Mouse (Mus musculus): Measurements from ENCODE around the gene Ndufs1. TPM values are rescaled to one million over a fixed set of nuclear protein-coding genes. Genes with fewer than 3 reads are reported as not detected.

The Ndufs1 gene
- polyA plus RNA-seq (2015; fragmentation: Nextera tagmentation; extraction: Ambion mirVana): 132 and 136 TPM in 2 replicates

DNA sequence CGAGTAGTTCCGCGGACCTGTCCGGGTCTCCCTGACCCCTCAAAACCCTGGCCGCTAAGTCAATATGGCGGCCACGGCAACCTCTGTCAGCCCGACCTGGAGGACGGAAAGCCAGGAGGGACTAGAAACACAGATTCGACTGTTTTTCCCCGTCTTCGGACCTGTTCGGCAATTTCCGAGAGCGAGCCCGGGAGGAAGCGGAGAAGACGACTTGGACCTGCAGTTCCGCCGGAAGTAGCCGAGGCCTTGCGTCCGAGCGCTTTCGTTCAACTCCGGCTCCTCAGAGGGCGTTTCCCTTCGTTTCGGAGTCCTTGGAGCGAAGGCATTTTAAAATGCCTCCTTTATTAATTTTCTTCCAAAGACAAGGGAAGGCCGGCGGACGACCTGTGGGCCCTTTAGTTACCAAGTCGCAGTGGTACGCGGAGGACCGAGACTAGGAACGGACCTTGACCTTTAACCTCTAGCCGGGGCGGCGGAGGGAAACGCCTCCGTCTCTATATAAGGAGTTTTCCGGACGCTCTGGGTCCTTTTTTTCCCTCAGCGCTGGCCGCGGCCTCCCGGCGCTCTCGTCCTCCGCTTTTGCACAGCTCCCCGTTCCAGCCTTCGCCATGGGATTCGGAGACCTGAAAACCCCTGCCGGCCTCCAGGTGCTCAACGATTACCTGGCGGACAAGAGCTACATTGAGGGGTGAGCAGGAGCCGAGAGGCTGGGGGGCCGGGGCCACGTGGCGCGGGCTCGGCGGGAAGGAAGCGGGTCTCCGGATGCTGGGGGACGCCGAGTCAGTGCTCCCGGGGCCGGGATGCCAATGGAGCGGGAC is at the start of gene Ndufs1, which contains the start of gene Eef1b2:
TSS of gene Ndufs1 (minus strand) at position 230 of the 818 bp plus-strand sequence.
TSS of gene Eef1b2 (plus strand) at position 222 of the 818 bp plus-strand sequence.
- H3K27ac ChIP-seq: peak within 1 kb of the TSS; percentile 92
- no peaks in the 10 kb centered on the region for H3K27me3 ChIP-seq (replicated peaks)
- WGBS: under 1% methylated on average over 72 of the region's 72 CpGs
- H3K36me3 ChIP-seq (replicated peaks): no peaks in the 10 kb centered on the region; the same call in 1 of the 2 replicates
- H3K4me2 ChIP-seq: peak within 1 kb of the TSS; percentile 83
- peaks cover 26% of the 10 kb centered on the region for H3K4me1 ChIP-seq
- H3K4me3 ChIP-seq: peak within 1 kb of the TSS; percentile 72
- peak within 1 kb of the TSS; percentile 86 for H3K9ac ChIP-seq
- H3K9me3 ChIP-seq: no peaks in the 10 kb centered on the region
- peak; percentile 94 for ATAC-seq (replicated peaks)

DNA sequence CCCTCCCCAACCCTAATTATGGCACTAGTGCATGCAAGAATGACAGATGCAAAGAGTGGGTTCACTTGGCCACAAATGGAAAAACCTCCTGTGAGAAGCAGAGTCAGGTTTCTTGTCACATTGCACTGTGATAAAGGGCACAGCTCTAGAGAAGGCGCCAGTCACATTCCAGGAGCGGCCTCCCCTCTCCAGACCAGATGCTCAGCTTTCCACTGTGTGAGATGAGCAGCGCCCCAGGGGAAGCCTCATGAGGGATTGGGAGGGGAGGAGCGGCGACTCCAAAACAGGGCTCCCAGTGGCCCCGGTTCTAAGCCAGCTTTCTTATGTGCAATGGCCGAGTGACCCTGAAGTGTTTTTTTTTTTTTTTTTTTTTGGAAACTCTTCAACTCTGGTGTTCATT is 49.3 kb upstream of the Ndufs1 start:
- no peak overlapping the region for H3K27ac ChIP-seq
- 14% methylated on average over 7 of the region's 7 CpGs for WGBS
- H3K4me2 ChIP-seq: no peak overlapping the region
- no peak overlapping the region for H3K4me3 ChIP-seq
- H3K4me1 ChIP-seq: no peaks in the 10 kb centered on the region
- H3K9ac ChIP-seq: no peak overlapping the region
- H3K27me3 ChIP-seq (replicated peaks): no peaks in the 10 kb centered on the region
- H3K36me3 ChIP-seq (replicated peaks): no peaks in the 10 kb centered on the region
- H3K9me3 ChIP-seq: no peaks in the 10 kb centered on the region
- no peak for ATAC-seq (replicated peaks)

DNA sequence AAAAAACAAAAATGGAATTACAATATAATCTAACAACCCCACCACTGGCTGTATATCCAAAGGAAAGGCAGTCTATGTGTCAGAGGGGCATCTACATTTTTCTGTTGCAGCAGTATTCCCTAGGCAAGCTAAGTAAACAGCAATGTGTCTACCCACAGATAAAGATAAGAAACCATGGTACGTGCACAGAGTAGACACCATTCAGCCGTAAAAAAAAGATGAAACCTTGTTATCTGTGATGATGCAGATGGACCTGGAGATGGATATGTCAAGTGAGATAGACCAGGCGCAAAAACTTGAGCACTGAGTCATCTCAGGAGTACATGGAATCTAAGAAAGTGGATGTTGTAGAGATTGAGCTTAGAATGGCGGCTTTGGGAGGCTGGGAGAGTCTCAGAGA is 48.4 kb upstream of the Ndufs1 start:
- Histone ChIP-seq H3K27ac (no peak overlapping the region), H3K4me1 (no peaks in the 10 kb centered on the region), H3K27me3 (replicated peaks) (no peaks in the 10 kb centered on the region), H3K9me3 (no peaks in the 10 kb centered on the region), H3K4me2 (no peak overlapping the region), H3K9ac (no peak overlapping the region), H3K36me3 (replicated peaks) (no peaks in the 10 kb centered on the region), H3K4me3 (no peak overlapping the region)
- WGBS: 83% methylated on average over 4 of the region's 4 CpGs
- ATAC-seq (replicated peaks): no peak

DNA sequence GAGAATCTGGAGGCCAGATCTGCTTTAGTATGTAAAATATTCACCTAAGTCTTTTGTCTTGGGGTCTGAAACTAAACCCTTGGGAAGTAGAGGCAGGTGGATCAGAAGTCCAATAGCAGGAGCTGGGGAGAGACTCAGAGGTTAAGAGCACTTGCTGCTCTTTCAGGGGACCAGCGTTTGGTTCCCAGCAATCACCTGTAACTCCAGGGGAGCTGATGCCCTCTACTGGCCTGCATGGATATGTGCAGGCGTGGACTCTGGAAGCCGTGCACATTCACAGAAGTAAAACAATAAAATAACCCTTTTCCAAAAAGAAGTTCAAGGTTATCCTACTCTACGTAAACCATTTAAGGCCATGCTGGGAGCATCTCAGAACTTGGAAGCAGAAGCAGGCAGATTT is 42.6 kb upstream of the Ndufs1 start:
- Histone ChIP-seq H3K36me3 (replicated peaks) (no peaks in the 10 kb centered on the region), H3K27me3 (replicated peaks) (no peaks in the 10 kb centered on the region), H3K4me2 (no peak overlapping the region), H3K27ac (no peak overlapping the region), H3K9ac (no peak overlapping the region), H3K4me3 (no peak overlapping the region), H3K4me1 (peaks cover 7% of the 10 kb centered on the region), H3K9me3 (no peaks in the 10 kb centered on the region)
- ATAC-seq (replicated peaks): no peak
- 97% methylated on average over 4 of the region's 4 CpGs for WGBS

DNA sequence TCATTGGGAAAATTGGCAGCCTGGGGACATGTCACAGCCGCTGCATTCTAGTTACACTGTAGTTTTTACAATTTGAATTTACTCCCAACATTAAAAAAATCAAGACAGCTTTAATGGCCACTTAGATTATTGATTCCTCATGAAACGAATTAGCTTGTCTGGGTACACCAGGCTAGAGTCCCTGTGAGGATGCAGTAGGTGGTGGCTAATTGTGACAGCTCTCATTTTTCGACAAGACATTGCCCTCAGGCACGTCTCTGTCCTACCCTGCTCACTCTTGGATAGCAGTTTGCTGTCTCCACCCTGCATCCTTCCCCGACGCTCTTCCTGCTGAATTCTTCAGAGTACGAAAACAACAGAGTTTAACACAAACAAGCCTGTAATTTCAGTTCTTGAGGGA is 38.0 kb upstream of the Ndufs1 start:
- H3K27ac ChIP-seq: peak overlapping the region; percentile 51; the same call in 1 of the 2 replicates
- no peaks in the 10 kb centered on the region for H3K27me3 ChIP-seq (replicated peaks)
- H3K9ac ChIP-seq: no peak overlapping the region
- WGBS: 41% methylated on average over 7 of the region's 7 CpGs
- H3K9me3 ChIP-seq: no peaks in the 10 kb centered on the region
- H3K4me2 ChIP-seq: no peak overlapping the region
- peaks cover 18% of the 10 kb centered on the region for H3K4me1 ChIP-seq
- H3K4me3 ChIP-seq: no peak overlapping the region
- ATAC-seq (replicated peaks): 0 out of 2 replicates have a peak, but pooled peaks have one; percentile 66
- no peaks in the 10 kb centered on the region for H3K36me3 ChIP-seq (replicated peaks)

DNA sequence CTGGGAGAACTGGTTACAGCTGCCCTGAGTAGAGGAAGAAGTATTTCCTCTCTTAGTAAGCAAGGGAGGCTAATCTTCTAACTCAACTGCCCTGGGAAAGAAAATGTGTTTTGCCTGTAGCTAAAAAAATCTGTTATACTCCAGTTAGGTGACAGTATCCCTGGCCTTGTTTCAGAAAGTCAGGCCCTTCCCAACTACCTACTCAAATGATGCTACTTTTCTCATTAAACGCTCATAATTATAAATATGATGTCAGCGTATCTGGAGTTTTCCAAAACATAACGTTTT is 37.6 kb upstream of the Ndufs1 start, which contains the start of gene Gpr1:
TSS of gene Gpr1 (minus strand) at position 273 of the 288 bp plus-strand sequence.
- Histone ChIP-seq H3K36me3 (replicated peaks) (no peaks in the 10 kb centered on the region), H3K9ac (0 out of 2 replicates have a peak within 1 kb of the TSS, but pooled peaks have one; percentile 3), H3K27ac (peak within 1 kb of the TSS; percentile 51), H3K27me3 (replicated peaks) (no peaks in the 10 kb centered on the region), H3K4me1 (peaks cover 18% of the 10 kb centered on the region), H3K9me3 (no peaks in the 10 kb centered on the region), H3K4me3 (peak within 1 kb of the TSS; percentile 18), H3K4me2 (peak within 1 kb of the TSS; percentile 46)
- 36% methylated on average over 3 of the region's 3 CpGs for WGBS
- ATAC-seq (replicated peaks): no peak

DNA sequence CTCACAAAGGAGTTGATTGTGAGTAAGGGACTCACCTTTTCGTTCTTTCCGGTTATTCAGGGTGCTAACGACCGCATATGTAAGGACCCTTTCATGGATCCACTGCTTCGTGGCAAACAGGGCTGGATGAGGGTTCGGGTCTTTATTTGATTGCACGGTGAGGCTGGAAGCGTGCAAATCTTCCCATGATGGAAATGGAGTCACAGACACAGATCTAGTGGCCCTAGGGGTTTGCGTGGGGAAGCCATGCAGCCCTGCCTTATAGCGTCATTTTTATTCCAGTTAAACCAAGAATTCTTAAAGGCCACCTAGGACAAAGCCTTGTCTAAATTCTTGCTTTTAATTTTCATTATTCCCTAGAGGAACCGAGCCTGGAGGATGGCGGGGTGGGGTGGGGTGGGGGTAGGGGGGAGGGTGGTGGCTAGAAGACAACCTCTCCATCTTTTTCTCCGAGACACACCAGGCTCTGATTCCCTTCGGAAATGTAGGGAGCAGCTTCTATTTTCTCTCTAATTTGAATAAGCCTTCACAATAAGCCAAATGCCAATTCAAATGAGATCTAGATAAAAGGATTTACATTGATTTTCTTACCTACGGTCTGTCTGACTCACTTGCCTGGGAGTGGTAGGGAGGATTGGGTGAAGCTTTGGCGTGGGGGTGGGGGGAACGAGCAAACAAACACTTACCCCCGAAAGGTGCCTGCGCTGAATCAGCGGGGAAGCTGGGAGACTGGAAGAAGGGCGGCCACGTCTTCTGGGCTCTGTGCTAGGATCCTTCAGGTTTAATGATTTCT is 37.0 kb upstream of the Ndufs1 start:
- Histone ChIP-seq H3K27ac (peak overlapping the region; percentile 51), H3K36me3 (replicated peaks) (no peaks in the 10 kb centered on the region), H3K9me3 (no peaks in the 10 kb centered on the region), H3K27me3 (replicated peaks) (no peaks in the 10 kb centered on the region), H3K4me3 (peak overlapping the region; percentile 18), H3K4me1 (peaks cover 18% of the 10 kb centered on the region), H3K9ac (0 out of 2 replicates have a peak overlapping the region, but pooled peaks have one; percentile 3), H3K4me2 (peak overlapping the region; percentile 46)
- 15% methylated on average over 22 of the region's 22 CpGs for WGBS
- peak; percentile 69 for ATAC-seq (replicated peaks)

DNA sequence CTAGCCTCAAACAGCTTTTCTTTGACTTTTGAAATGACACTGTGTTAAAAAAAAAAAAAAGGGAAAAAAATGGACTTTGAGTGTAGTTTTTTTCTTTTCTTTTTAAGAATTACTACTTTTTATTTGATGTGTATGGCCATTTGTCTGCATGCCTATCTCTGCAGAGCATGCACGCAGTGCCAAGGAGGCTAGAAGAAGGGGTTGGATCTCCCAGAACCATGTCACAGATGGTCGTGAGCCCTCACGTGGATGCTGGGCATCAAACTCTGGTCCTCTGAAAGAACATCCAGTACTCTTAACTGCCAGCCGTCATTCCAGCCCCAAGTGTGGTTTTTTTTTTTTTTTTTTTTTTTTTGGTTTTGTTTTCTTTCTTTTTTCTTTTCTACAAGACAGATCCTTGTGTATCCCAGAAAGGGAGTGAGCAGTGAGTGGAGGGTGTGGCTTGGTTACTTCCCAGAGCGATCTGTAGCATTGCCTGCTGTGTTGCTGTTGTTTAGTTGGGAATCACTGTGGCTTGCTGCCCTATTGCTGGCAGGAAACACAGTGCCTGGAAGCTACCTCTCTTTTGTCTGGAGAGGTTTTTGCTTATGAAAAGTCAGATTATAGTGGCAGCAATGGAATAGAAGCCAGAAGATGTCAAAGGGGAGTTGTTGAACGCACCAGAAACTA is 33.4 kb upstream of the Ndufs1 start:
- Histone ChIP-seq H3K27ac (no peak overlapping the region), H3K9me3 (no peaks in the 10 kb centered on the region), H3K4me2 (no peak overlapping the region), H3K36me3 (replicated peaks) (no peaks in the 10 kb centered on the region), H3K27me3 (replicated peaks) (no peaks in the 10 kb centered on the region), H3K4me3 (no peak overlapping the region), H3K4me1 (peaks cover 22% of the 10 kb centered on the region), H3K9ac (no peak overlapping the region)
- WGBS: 17% methylated on average over 6 of the region's 6 CpGs
- no peak for ATAC-seq (replicated peaks)

DNA sequence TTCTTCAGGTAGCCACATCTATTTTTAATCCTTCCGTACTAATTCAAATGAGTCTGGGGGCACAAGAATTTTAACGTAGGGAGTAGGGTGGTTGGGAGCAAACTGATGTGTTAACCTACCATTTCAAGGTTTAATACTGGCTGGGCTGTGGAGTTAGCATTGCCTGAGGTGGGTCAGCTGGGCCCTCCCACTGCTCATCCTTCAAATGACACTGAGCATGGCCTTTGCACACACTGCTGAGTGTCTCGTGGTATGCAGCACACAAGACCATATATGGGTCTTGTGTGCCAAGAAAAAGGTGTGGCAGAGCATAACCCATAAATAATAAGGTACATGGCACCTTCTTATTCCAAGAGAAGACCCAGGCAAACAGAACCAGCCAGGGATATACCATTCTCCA is 31.0 kb upstream of the Ndufs1 start:
- Histone ChIP-seq H3K27me3 (replicated peaks) (no peaks in the 10 kb centered on the region), H3K4me2 (no peak overlapping the region), H3K9me3 (no peaks in the 10 kb centered on the region), H3K4me1 (peaks cover 23% of the 10 kb centered on the region), H3K9ac (no peak overlapping the region), H3K27ac (no peak overlapping the region), H3K4me3 (no peak overlapping the region), H3K36me3 (replicated peaks) (no peaks in the 10 kb centered on the region)
- no peak for ATAC-seq (replicated peaks)
- 83% methylated on average over 3 of the region's 3 CpGs for WGBS

DNA sequence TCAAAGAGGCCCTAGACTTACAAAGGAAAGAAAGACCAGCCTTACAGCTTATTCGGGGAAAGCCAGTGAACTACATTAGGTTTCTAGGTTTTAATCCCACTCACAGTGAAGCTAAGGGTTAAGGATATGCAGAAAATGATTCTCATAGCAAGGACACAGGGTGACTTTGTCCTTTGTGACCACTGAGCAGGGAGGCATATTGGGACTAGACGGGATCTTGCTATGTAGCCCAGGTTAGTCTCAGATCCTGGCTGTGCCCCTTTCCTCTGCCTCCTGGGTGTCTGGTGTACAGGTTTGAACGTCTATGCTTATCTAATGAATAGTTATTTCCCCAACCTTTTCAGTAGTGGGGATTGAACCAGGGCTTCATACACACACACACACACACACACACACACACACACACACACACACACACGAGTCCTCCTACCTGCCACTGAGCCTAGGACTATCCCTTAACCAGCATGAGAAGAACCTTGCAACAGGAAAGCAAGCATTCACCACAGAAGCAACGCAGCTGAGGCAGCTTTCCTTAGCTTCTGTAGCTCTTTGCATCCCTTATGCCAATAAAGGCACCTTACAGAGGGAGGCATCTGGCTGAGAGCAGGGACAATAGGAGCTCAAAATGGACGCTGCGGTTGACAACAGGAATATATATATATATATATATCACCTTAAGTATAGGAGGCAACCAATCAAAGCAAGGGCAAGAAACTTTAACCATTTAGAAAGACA is 28.2 kb upstream of the Ndufs1 start:
- Histone ChIP-seq H3K4me2 (no peak overlapping the region), H3K4me3 (no peak overlapping the region), H3K36me3 (replicated peaks) (no peaks in the 10 kb centered on the region), H3K4me1 (peaks cover 23% of the 10 kb centered on the region), H3K27me3 (replicated peaks) (no peaks in the 10 kb centered on the region), H3K9me3 (0 out of 2 replicates have a peak, but pooled peaks cover 4% of the 10 kb centered on the region), H3K9ac (0 out of 2 replicates have a peak overlapping the region, but pooled peaks have one; percentile 6), H3K27ac (peak overlapping the region; percentile 86)
- peak; percentile 46 for ATAC-seq (replicated peaks)
- WGBS: 11% methylated on average over 7 of the region's 7 CpGs

DNA sequence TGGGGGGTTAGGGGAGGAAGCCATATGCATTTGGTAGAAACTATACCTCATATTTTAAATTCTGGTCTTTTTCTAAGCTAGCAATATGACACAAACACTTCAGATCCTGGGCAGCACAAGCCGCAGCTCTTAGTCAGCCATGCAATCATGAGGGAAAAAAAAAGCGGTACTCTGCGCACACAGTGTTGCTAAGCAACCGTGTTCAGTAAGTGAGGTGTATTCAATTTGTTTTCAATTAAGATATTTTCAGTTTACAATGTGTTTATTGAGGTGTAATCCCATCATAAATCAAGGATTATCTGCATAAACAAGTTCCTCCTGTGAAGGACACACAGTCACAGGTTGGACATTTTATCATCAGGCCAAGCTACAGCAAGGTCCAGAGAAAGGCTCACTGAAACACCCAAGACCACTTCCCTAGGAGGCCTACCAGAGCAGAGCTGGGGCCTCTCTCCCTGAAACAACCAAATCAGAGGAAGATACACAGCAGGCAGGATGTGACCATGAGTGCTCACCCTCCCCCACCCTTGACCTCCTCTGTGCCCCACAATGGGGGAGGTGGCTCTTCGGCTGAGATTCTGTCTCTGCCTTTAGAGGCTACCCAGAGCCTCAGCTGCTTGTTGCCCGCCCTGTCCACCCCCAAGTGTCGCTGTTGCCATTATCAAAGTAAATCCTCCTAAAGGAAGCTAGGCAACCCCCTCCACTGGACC is 27.5 kb upstream of the Ndufs1 start:
- no peak overlapping the region for H3K4me3 ChIP-seq
- peak; percentile 91 for ATAC-seq (replicated peaks)
- peaks cover 23% of the 10 kb centered on the region for H3K4me1 ChIP-seq
- H3K9ac ChIP-seq: 0 out of 2 replicates have a peak overlapping the region, but pooled peaks have one; percentile 6
- peak overlapping the region; percentile 86 for H3K27ac ChIP-seq
- 5% methylated on average over 7 of the region's 7 CpGs for WGBS
- 0 out of 2 replicates have a peak, but pooled peaks cover 4% of the 10 kb centered on the region for H3K9me3 ChIP-seq
- no peaks in the 10 kb centered on the region for H3K27me3 ChIP-seq (replicated peaks)
- H3K36me3 ChIP-seq (replicated peaks): no peaks in the 10 kb centered on the region
- H3K4me2 ChIP-seq: no peak overlapping the region
